Mouse (Mus musculus) CH12.LX (cell line): ENCODE data around the gene Slc39a9.

Experiments
- BHLHE40 ChIP-seq: IDR thresholded peaks from 2 replicates; pipeline ENCODE4 v1.6.1; 2011; ENCODE audit warnings: mild to moderate bottlenecking, low read depth, low read length, improper control_type of control experiment
- CTCF ChIP-seq, 2 experiments: IDR thresholded peaks in 1 of 2; conservative IDR thresholded peaks in 1 of 2; 2 replicates each; pipeline ENCODE4 v1.5.1; 2011 to 2012; ENCODE audit warnings: low read depth in 2 of 2, low read length in 2 of 2, improper control_type of control experiment in 1 of 2, inconsistent platforms in 1 of 2, mild to moderate bottlenecking in 1 of 2, moderate library complexity in 1 of 2
- JUND ChIP-seq: conservative IDR thresholded peaks from 2 replicates; pipeline ENCODE4 v1.6.1; 2011; ENCODE audit warnings: low read depth, low read length, improper control_type of control experiment
- KAT2A ChIP-seq: IDR thresholded peaks from 2 replicates; pipeline ENCODE4 v1.6.1; 2012; ENCODE audit warnings: low read length, improper control_type of control experiment, inconsistent platforms; ENCODE audit not compliant: insufficient replicate concordance
- MAX ChIP-seq: IDR thresholded peaks from 2 replicates; pipeline ENCODE4 v1.6.1; 2011; ENCODE audit warnings: low read length, improper control_type of control experiment
- MXI1 ChIP-seq: IDR thresholded peaks from 2 replicates; pipeline ENCODE4 v1.6.1; 2011; ENCODE audit warnings: mild to moderate bottlenecking, low read depth, low read length, improper control_type of control experiment
- POLR2A ChIP-seq: IDR thresholded peaks from 2 replicates; pipeline ENCODE4 v1.6.1; 2011; ENCODE audit warnings: low read depth, mild to moderate bottlenecking, improper control_type of control experiment, low read length
- ZC3H11A ChIP-seq: IDR thresholded peaks from 2 replicates; pipeline ENCODE4 v1.6.1; 2012; ENCODE audit warnings: low read depth, mild to moderate bottlenecking, inconsistent platforms, low read length, improper control_type of control experiment

DNA sequence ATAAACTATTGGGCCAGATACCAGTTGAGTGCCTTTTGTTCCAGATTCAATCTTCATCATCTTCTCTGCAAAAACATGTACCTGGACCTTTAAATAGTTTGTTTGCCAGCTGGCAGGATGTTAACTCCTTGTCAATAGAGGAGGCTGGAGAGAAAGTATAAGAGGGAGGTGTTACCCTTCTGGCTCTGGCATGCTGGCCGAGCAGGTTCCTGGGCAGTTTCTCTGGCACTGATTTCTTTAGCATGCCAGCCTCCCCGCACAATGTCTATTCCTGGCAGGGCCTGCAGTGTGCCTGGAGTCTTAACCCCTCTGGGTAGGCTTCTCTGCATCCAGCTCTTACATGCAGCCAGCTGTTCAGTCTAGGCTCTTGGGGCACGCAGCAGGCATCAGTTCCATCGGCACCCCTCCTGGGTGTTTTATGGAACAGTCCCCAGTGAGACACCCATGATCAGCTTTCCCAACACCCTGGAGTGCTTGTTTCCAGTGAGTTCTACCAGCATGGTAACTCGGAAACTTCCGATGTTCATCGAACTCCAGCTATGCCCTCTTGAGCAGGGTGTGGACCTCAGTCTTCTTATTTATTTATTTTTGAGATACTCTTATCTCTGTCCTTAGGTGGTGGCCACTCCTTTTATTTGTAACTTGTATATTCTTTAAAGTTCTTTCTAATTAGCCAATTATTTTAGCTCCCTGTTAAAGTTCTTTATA is 10.4 kb downstream of the Slc39a9 start:
- TF ChIP-seq CTCF (conservative IDR thresholded peaks at IDR 0.05 in 1 of 2, IDR thresholded peaks at IDR 0.05 in 1 of 2; ENCODE audit: low read depth in 2 of 2, low read length in 2 of 2), result no peak
- no peak for TF ChIP-seq POLR2A
- no peak for TF ChIP-seq JUND
- no peak for TF ChIP-seq MAX
- TF ChIP-seq MXI1, result no peak
- TF ChIP-seq KAT2A, result no peak
- TF ChIP-seq ZC3H11A, result no peak
- no peak for TF ChIP-seq BHLHE40
